Mouse (Mus musculus) spleen, adult 18-20 months (tissue): ENCODE data around the gene Mrpl16.

Experiments used
- DNase-seq, 2 experiments: peaks; one replicate each; pipeline ENCODE4 v3.0.0; 2022; ENCODE audit warnings: mixed read lengths in 2 of 2

Mrpl16 gene

GRCm38 (mm10) chr19:11770205-11770892 lies at the start of gene Mrpl16:
Gene Mrpl16, plus strand, starts transcription at chr19:11770391.
- DNase-seq, result peak; percentile 66 to 83

- no peak for DNase-seq
Measured at GRCm38 (mm10) chr19:11723870-11724269, 46.3 kb upstream of the Mrpl16 start.

- DNase-seq, result no peak
Measured at GRCm38 (mm10) chr19:11724275-11724674, 45.9 kb upstream of the Mrpl16 start.

GRCm38 (mm10) chr19:11725915-11726314 lies 44.3 kb upstream of the Mrpl16 start:
- no peak for DNase-seq

GRCm38 (mm10) chr19:11727304-11727703 lies 42.9 kb upstream of the Mrpl16 start:
- no peak for DNase-seq

- DNase-seq, result no peak
Measured at GRCm38 (mm10) chr19:11730278-11730677, 39.9 kb upstream of the Mrpl16 start.

GRCm38 (mm10) chr19:11736455-11736854 lies 33.7 kb upstream of the Mrpl16 start:
- no peak for DNase-seq

- DNase-seq, result no peak
Measured at GRCm38 (mm10) chr19:11745680-11746079, 24.5 kb upstream of the Mrpl16 start.

GRCm38 (mm10) chr19:11747298-11747697 lies 22.9 kb upstream of the Mrpl16 start, which contains the start of gene Gif:
Gene Gif, plus strand, starts transcription at chr19:11747554.
- no peak for DNase-seq

- no peak for DNase-seq
Measured at GRCm38 (mm10) chr19:11765059-11765458, 5.1 kb upstream of the Mrpl16 start.

- DNase-seq, result peak in 1 of 2 experiments; percentile 37
Measured at GRCm38 (mm10) chr19:11766413-11766812, 3.8 kb upstream of the Mrpl16 start.

GRCm38 (mm10) chr19:11768163-11768562 lies 2.0 kb upstream of the Mrpl16 start:
- DNase-seq, result no peak

- no peak for DNase-seq
Measured at GRCm38 (mm10) chr19:11769257-11769920, 802 bp upstream of the Mrpl16 start.

- peak; percentile 26 to 68 for DNase-seq
Measured at GRCm38 (mm10) chr19:11777191-11777865, 7.1 kb downstream of the Mrpl16 start.

- no peak for DNase-seq
Measured at GRCm38 (mm10) chr19:11785409-11786154, 15.4 kb downstream of the Mrpl16 start.

- no peak for DNase-seq
Measured at GRCm38 (mm10) chr19:11787826-11788225, 17.6 kb downstream of the Mrpl16 start.

GRCm38 (mm10) chr19:11788876-11789275 lies 18.7 kb downstream of the Mrpl16 start:
- DNase-seq, result no peak

GRCm38 (mm10) chr19:11791825-11792224 lies 21.6 kb downstream of the Mrpl16 start:
- DNase-seq, result no peak

GRCm38 (mm10) chr19:11793741-11794359 lies 23.7 kb downstream of the Mrpl16 start:
- DNase-seq, result no peak

- no peak for DNase-seq
Measured at GRCm38 (mm10) chr19:11794447-11794846, 24.3 kb downstream of the Mrpl16 start.

GRCm38 (mm10) chr19:11800531-11801315 lies 30.5 kb downstream of the Mrpl16 start:
- DNase-seq, result no peak

- no peak for DNase-seq
Measured at GRCm38 (mm10) chr19:11804423-11804822, 34.2 kb downstream of the Mrpl16 start.
